ENCODE assay signal across 34 mouse cellular contexts in the genomic region with DNA sequence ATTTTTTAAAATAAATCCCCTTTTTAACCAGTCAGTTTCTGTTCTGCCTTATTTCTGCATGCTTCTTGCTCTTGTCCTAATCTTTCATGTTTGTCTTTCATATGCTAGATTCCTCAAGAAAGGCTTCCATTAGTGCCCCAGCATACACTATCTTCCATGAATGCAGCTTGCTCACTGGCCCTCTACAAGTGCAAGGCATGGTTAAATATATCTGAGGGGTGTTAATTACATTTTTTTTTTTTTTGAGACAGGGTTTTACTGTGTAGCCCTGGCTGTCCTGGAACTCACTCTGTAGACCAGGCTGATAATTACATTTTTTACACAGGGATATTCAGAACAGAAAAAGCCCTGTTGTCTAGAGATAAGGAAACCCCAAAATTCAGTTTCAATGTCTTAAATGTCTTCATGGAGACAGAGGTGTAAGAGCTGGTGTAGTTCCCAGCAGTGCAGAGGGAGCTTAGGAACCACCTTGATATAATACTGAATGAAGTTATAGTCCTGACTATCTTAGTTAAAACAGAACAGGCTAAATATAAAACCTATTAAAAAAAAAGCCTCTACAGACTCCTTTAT. TPM values are rescaled to one million over a fixed set of nuclear protein-coding genes. Genes with fewer than 3 reads are reported as not detected.
DNase-seq lines count a peak whose midpoint lies in the region; ATAC-seq lines count a peak whose summit lies in the region.
"Had no signal": no experiment of that assay in that cellular context is flagged by ENCODE, and none has a peak within 500 bp of the region (broad histone marks: within the 10 kb centered on the region; RNA-seq: fewer than 3 reads in every experiment).

No protein-coding gene starts in this region.

- H3K4me3 ChIP-seq in heart, embryonic 10.5 days: no peak overlapping the region
- no peak overlapping the region for H3K4me3 ChIP-seq in heart, embryonic 16.5 days (ENCODE audit: low read length)
- H3K4me3 ChIP-seq in liver, embryonic 16.5 days (ENCODE audit: low read depth, low read length): no peak overlapping the region
- H3K4me3 ChIP-seq: embryonic facial prominence, embryonic 12.5 days; forebrain, embryonic 15.5 days; gastrocnemius, adult 2 months; heart, adult 2 months; hindbrain, embryonic 13.5 days; left cerebral cortex, adult 2 months; limb, embryonic 12.5 days; midbrain, embryonic 10.5 days; midbrain, embryonic 15.5 days; neural tube, embryonic 15.5 days had no signal

- intact Hi-C loops in heart, postnatal 14 days (cut with DNase I): no loop called here

- ATAC-seq in heart, embryonic 16.5 days (replicated peaks; ENCODE audit: extremely low read depth, insufficient read depth, low FRiP score): no peak
- ATAC-seq in liver, embryonic 16.5 days (ENCODE audit: low read depth): no peak
- no peak for ATAC-seq in frontal cortex, adult (ENCODE audit: low TSS enrichment)
- ATAC-seq: forebrain, embryonic 15.5 days; intestine, embryonic 16.5 days; midbrain, embryonic 15.5 days had no signal

- peak overlapping the region; percentile 21; the same call in 1 of the 2 replicates for H3K4me2 ChIP-seq in heart, embryonic 16.5 days (ENCODE audit: low read depth, low read length)
- no peak overlapping the region for H3K4me2 ChIP-seq in liver, embryonic 16.5 days (ENCODE audit: low read depth, low read length)
- H3K4me2 ChIP-seq: embryonic facial prominence, embryonic 12.5 days; forebrain, embryonic 15.5 days; hindbrain, embryonic 13.5 days; limb, embryonic 12.5 days; midbrain, embryonic 15.5 days; neural tube, embryonic 15.5 days had no signal

- H3K9me3 ChIP-seq in heart, embryonic 10.5 days: no peaks in the 10 kb centered on the region
- H3K9me3 ChIP-seq in heart, embryonic 16.5 days (replicated peaks; ENCODE audit: control insufficient read depth, low read length): no peaks in the 10 kb centered on the region
- H3K9me3 ChIP-seq in liver, embryonic 16.5 days (replicated peaks; ENCODE audit: control insufficient read depth, low read length): no peaks in the 10 kb centered on the region
- H3K9me3 ChIP-seq: embryonic facial prominence, embryonic 12.5 days; forebrain, embryonic 15.5 days; G1E; hindbrain, embryonic 13.5 days; limb, embryonic 12.5 days; midbrain, embryonic 10.5 days; midbrain, embryonic 15.5 days; neural tube, embryonic 15.5 days had no signal

- DNase-seq in heart, embryonic 10.5 days (ENCODE audit: low spot score): peak; percentile 13
- DNase-seq in heart, postnatal 4 days: no peak
- DNase-seq in heart, postnatal 14 days: no peak
- DNase-seq in MEL-GATA-1-ER (ENCODE audit: extremely low read depth, low read depth): peak; percentile 62
- no peak for DNase-seq in layer of hippocampus, postnatal 14 days (ENCODE audit: low spot score in 2 of 2)
- DNase-seq: adrenal gland, postnatal 25 days; cerebellum, adult 11-12 months; cerebellum, adult 9-11 months; gastrocnemius, adult 2 months; gastrocnemius, postnatal 36 days; kidney, adult 8-10 months; layer of hippocampus, adult 9-11 months; lung, adult 2 months; lung, postnatal 10 days; right cerebral cortex, postnatal 25 days; thymus, adult 2 months; thymus, postnatal 36 days had no signal

- H3K9ac ChIP-seq in heart, embryonic 16.5 days (ENCODE audit: low read length): no peak overlapping the region
- no peak overlapping the region for H3K9ac ChIP-seq in liver, embryonic 16.5 days (ENCODE audit: low read depth, low read length)
- H3K9ac ChIP-seq: embryonic facial prominence, embryonic 12.5 days; forebrain, embryonic 15.5 days; hindbrain, embryonic 13.5 days; limb, embryonic 12.5 days; midbrain, embryonic 15.5 days; neural tube, embryonic 15.5 days had no signal

- H3K4me1 ChIP-seq in heart, embryonic 10.5 days: peaks cover 44% of the 10 kb centered on the region
- peaks cover 35% of the 10 kb centered on the region for H3K4me1 ChIP-seq in heart, embryonic 16.5 days (ENCODE audit: control insufficient read depth, insufficient read depth, low read length)
- peaks cover 40% of the 10 kb centered on the region for H3K4me1 ChIP-seq in liver, embryonic 16.5 days (ENCODE audit: control insufficient read depth, low read depth, low read length)

- H3K27me3 ChIP-seq in heart, embryonic 10.5 days (ENCODE audit: insufficient read depth, poor library complexity, severe bottlenecking): no peaks in the 10 kb centered on the region
- peaks cover 11% of the 10 kb centered on the region for H3K27me3 ChIP-seq in heart, embryonic 16.5 days (ENCODE audit: control insufficient read depth, insufficient read depth, low read length)
- H3K27me3 ChIP-seq in liver, embryonic 16.5 days (ENCODE audit: control insufficient read depth, insufficient read depth, low read depth, low read length): no peaks in the 10 kb centered on the region
- H3K27me3 ChIP-seq: embryonic facial prominence, embryonic 12.5 days; forebrain, embryonic 15.5 days; hindbrain, embryonic 13.5 days; limb, embryonic 12.5 days; midbrain, embryonic 15.5 days; neural tube, embryonic 15.5 days had no signal

- H3K36me3 ChIP-seq in heart, embryonic 10.5 days: peaks cover 14% of the 10 kb centered on the region
- H3K36me3 ChIP-seq in heart, embryonic 16.5 days (ENCODE audit: control insufficient read depth, insufficient read depth): peaks cover 6% of the 10 kb centered on the region; the same call in 1 of the 2 replicates
- H3K36me3 ChIP-seq in liver, embryonic 16.5 days (ENCODE audit: control insufficient read depth, insufficient read depth): no peaks in the 10 kb centered on the region

- no peak overlapping the region for H3K27ac ChIP-seq in heart, embryonic 10.5 days
- no peak overlapping the region for H3K27ac ChIP-seq in heart, embryonic 16.5 days (ENCODE audit: low read length)
- 0 out of 2 replicates have a peak overlapping the region, but pooled peaks have one; percentile 21 for H3K27ac ChIP-seq in liver, embryonic 16.5 days (ENCODE audit: low read length)
- H3K27ac ChIP-seq: embryonic facial prominence, embryonic 12.5 days; forebrain, embryonic 15.5 days; gastrocnemius, adult 2 months; heart, adult 2 months; hindbrain, embryonic 13.5 days; kidney, postnatal 0 days; left cerebral cortex, adult 2 months; limb, embryonic 12.5 days; macrophage; midbrain, embryonic 10.5 days; midbrain, embryonic 15.5 days; neural tube, embryonic 15.5 days; stomach, postnatal 0 days had no signal

RNA-seq across cellular contexts. Expression of gene C2cd2, which starts 3.9 kb away (rescaled TPM):
- 16.3 and 18.4 TPM in 2 replicates for polyA plus RNA-seq in heart, embryonic 10.5 days (2016; fragmentation: Nextera tagmentation; extraction: Ambion mirVana)
- total RNA-seq in heart, postnatal 4 days (2021): 10 to 100 TPM; 20.6 to 21.4 TPM
- 11.7 and 16.9 TPM in 2 replicates for polyA plus RNA-seq in heart, embryonic 16.5 days (2015; fragmentation: Nextera tagmentation; extraction: Ambion mirVana)
- 10 to 100 TPM; 25.1 to 27.3 TPM for total RNA-seq in heart, postnatal 14 days (2021)
- 4.2 and 4.3 TPM in 2 replicates for polyA plus RNA-seq in liver, embryonic 16.5 days (2015; fragmentation: Nextera tagmentation; extraction: Ambion mirVana)
- total RNA-seq in layer of hippocampus, postnatal 14 days (2021): 10 to 100 TPM; 19.8 to 23.9 TPM

RNA-seq across cellular contexts. Expression of gene Zbtb21, which starts 3.9 kb away (rescaled TPM):
- 10.1 and 10.2 TPM in 2 replicates for polyA plus RNA-seq in heart, embryonic 10.5 days (2016; fragmentation: Nextera tagmentation; extraction: Ambion mirVana)
- total RNA-seq in heart, postnatal 4 days (2021): 10 to 100 TPM; 17.1 to 18.2 TPM
- 7.6 and 7.9 TPM in 2 replicates for polyA plus RNA-seq in heart, embryonic 16.5 days (2015; fragmentation: Nextera tagmentation; extraction: Ambion mirVana)
- total RNA-seq in heart, postnatal 14 days (2021): 10 to 100 TPM; 10.1 to 13.5 TPM
- polyA plus RNA-seq in liver, embryonic 16.5 days (2015; fragmentation: Nextera tagmentation; extraction: Ambion mirVana): 3.5 and 4.2 TPM in 2 replicates
- 10 to 100 TPM; 18.5 to 21.3 TPM for total RNA-seq in layer of hippocampus, postnatal 14 days (2021)

RNA-seq across cellular contexts. Expression of gene B230307C23Rik, which starts 38.6 kb away (rescaled TPM):
- 15.3 and 20.1 TPM in 2 replicates for polyA plus RNA-seq in heart, embryonic 10.5 days (2016; fragmentation: Nextera tagmentation; extraction: Ambion mirVana)
- total RNA-seq in heart, postnatal 4 days (2021): 10 to 100 TPM in 1 of 2 experiments, 1 to 10 TPM in 1; 8.1 to 13.2 TPM
- 13.5 and 17.8 TPM in 2 replicates for polyA plus RNA-seq in heart, embryonic 16.5 days (2015; fragmentation: Nextera tagmentation; extraction: Ambion mirVana)
- total RNA-seq in heart, postnatal 14 days (2021): 1 to 10 TPM; 4.3 to 5.2 TPM
- polyA plus RNA-seq in liver, embryonic 16.5 days (2015; fragmentation: Nextera tagmentation; extraction: Ambion mirVana): 8.7 and 10.0 TPM in 2 replicates
- total RNA-seq in layer of hippocampus, postnatal 14 days (2021): 10 to 100 TPM; 17.3 to 25.2 TPM

Comparison
In these comparisons a context has a peak if more than half of its experiments do, and no peak if none do; other contexts are left out.
1. DNase-seq: peak in heart, embryonic 10.5 days (single experiment) and MEL-GATA-1-ER (single experiment); none in heart, postnatal 4 days (single experiment), heart, postnatal 14 days (0 of 2) and layer of hippocampus, postnatal 14 days (0 of 2).